Mouse (Mus musculus) kidney, adult 2 months (tissue): ENCODE results near the gene Prrx1.

Experiments used
- CTCF ChIP-seq: fragments of 200-500 bp; conservative IDR thresholded peaks from 2 replicates; pipeline ENCODE4 v1.5.1; 2011; ENCODE audit warnings: low read depth, mild to moderate bottlenecking, control low read depth, low read length, moderate library complexity, mixed read lengths; ENCODE audit not compliant: insufficient read depth, insufficient read length
- POLR2A ChIP-seq: fragments of 200-500 bp; IDR thresholded peaks from one replicate; pipeline ENCODE4 v1.6.1; 2011; ENCODE audit warnings: low read depth, low read length, control low read depth

- TF ChIP-seq CTCF (no peak), POLR2A (no peak)
Observed at GRCm38 (mm10) chr1:163362202-163362601, 48.7 kb upstream of the Prrx1 start.
